Mouse (Mus musculus) kidney, embryonic 15.5 days (tissue): ENCODE results near the gene Cfap97d1. TPM values are rescaled to one million over a fixed set of nuclear protein-coding genes. Genes with fewer than 3 reads are reported as not detected.

Experiments
- ATAC-seq: fragments of 200-750 bp; cut with Nextera tagmentation; replicated peaks from 2 replicates; pipeline ENCODE4 v1.8.0; 2017; ENCODE audit warnings: moderate TSS enrichment; ENCODE audit not compliant: low FRiP score
- H3K27ac ChIP-seq: fragments of 300-500 bp; sonication (generic); 2 replicates; pipeline ENCODE4 v1.5.1; 2015; ENCODE audit warnings: mild to moderate bottlenecking, inconsistent platforms
- H3K27me3 ChIP-seq: fragments of 300-500 bp; sonication (generic); 2 replicates; pipeline ENCODE4 v1.6.1; 2015; ENCODE audit warnings: inconsistent platforms
- H3K36me3 ChIP-seq: fragments of 300-500 bp; sonication (generic); 2 replicates; pipeline ENCODE4 v1.6.1; 2015; ENCODE audit warnings: inconsistent platforms
- H3K4me1 ChIP-seq: fragments of 300-500 bp; sonication (generic); 2 replicates; pipeline ENCODE4 v1.6.1; 2015; ENCODE audit warnings: inconsistent platforms
- H3K4me2 ChIP-seq: fragments of 300-500 bp; sonication (generic); 2 replicates; pipeline ENCODE4 v1.6.1; 2015; ENCODE audit warnings: moderate library complexity, mild to moderate bottlenecking, inconsistent platforms
- H3K4me3 ChIP-seq: fragments of 300-500 bp; sonication (generic); replicated peaks from 2 replicates; pipeline ENCODE4 v1.5.1; 2015; ENCODE audit warnings: mild to moderate bottlenecking, inconsistent platforms
- H3K9ac ChIP-seq: fragments of 300-500 bp; sonication (generic); 2 replicates; pipeline ENCODE4 v1.6.1; 2015; ENCODE audit warnings: mild to moderate bottlenecking, inconsistent platforms
- H3K9me3 ChIP-seq: fragments of 300-500 bp; sonication (generic); replicated peaks from 2 replicates; pipeline ENCODE4 v1.6.1; 2016; ENCODE audit warnings: inconsistent platforms
- WGBS: fragments of 180-500 bp; shearing (Covaris S2); methylation state at CpG from one replicate; pipeline ENCODE4 v1.1.7; 2015; ENCODE audit warnings: mixed read lengths; 5-methylcytosine and 5-hydroxymethylcytosine counted together
- polyA plus RNA-seq: library from polyadenylated mRNA; unstranded; fragments of >200 nt; fragmentation: Nextera tagmentation; extraction: Ambion mirVana; gene quantifications from 2 replicates; pipeline ENCODE4 v1.2.1, GENCODE M21; 2015

The Cfap97d1 gene
- polyA plus RNA-seq, 1 experiment from 2014 or later, result not detected

DNA sequence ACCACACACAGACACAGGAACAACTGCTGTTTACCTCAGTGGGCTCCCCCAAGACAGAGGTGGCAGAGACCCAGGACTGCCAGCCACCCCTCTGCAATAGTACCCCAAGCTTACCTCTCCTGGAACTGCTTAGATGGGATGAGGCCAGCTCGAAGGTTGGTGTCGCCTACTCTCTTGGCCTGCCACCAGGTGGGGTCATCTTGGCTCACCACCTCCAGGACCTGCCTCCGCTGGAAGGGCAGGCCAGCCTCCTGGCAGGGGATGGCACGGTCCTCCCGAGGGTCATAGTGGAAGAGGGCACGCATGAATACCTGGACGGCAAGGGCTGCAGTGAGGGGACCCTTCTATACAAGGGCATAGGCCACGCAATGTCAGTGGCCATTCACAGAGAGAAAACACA lies 29.1 kb downstream of the Cfap97d1 start:
- 79% methylated on average over 8 of the region's 8 CpGs for WGBS
- Histone ChIP-seq H3K27me3 (peaks cover 11% of the 10 kb centered on the region; the same call in 1 of the 2 replicates), H3K36me3 (peaks cover 23% of the 10 kb centered on the region; the same call in 1 of the 2 replicates), H3K9ac (no peak overlapping the region), H3K4me1 (peaks cover 14% of the 10 kb centered on the region), H3K27ac (no peak overlapping the region), H3K9me3 (no peaks in the 10 kb centered on the region), H3K4me3 (no peak overlapping the region), H3K4me2 (no peak overlapping the region)
- no peak for ATAC-seq

DNA sequence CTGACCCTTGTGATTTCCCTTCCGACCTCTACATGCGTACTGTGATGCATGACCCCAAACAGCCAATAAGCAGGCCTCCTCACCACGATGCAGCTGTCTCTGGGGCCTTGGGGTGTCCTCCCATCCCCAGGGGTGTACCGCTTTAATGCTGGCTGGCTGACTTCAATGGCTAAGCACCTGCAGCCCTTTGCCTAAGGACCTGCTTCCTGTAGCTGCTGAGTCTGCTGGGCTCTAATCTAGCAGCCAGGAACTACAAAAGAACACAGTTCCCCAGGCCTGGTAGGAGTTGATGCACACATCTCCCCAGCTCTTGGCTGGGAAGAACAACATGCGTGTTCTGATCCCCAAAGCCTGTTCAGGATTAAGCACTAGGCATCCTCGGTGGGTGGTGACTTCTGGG lies 31.4 kb downstream of the Cfap97d1 start:
- 53% methylated on average over 6 of the region's 6 CpGs for WGBS
- H3K27me3 ChIP-seq, result peaks cover 10% of the 10 kb centered on the region; the same call in 1 of the 2 replicates

DNA sequence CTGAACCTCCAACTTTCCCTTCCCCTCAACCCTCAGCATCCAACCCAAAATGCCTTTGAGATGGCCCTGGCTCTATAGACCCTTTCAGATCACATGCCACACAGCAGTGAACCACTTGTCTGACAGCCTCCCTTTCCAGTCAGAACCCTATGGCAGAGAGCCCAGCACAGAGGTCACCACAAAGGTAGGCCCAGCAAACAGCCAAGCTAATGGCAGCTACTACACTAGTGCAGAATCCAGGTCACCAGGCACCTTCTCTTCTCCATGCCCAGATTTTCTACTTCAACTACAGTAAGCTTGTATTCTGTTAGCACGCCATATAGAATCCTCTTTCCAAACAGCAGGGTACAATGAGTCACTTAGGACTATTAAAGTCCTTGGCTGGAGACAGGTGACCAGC lies 32.1 kb downstream of the Cfap97d1 start:
- H3K4me3 ChIP-seq, result no peak overlapping the region
- H3K9me3 ChIP-seq, result no peaks in the 10 kb centered on the region
- no peak overlapping the region for H3K4me2 ChIP-seq
- H3K27ac ChIP-seq, result 0 out of 2 replicates have a peak overlapping the region, but pooled peaks have one; percentile 27
- peaks cover 5% of the 10 kb centered on the region; the same call in 1 of the 2 replicates for H3K27me3 ChIP-seq
- peaks cover 15% of the 10 kb centered on the region; the same call in 1 of the 2 replicates for H3K36me3 ChIP-seq
- ATAC-seq, result no peak
- WGBS, result 92% methylated on average over 1 of the region's 1 CpGs
- H3K4me1 ChIP-seq, result peaks cover 14% of the 10 kb centered on the region
- no peak overlapping the region for H3K9ac ChIP-seq

More for the DNA sequence above, 31.4 kb downstream of the Cfap97d1 start:
- H3K27ac ChIP-seq, result no peak overlapping the region
- 0 out of 2 replicates have a peak, but pooled peaks have one; percentile 22 for ATAC-seq
- H3K4me1 ChIP-seq, result peaks cover 14% of the 10 kb centered on the region
- no peaks in the 10 kb centered on the region for H3K9me3 ChIP-seq
- no peak overlapping the region for H3K4me2 ChIP-seq
- no peak overlapping the region for H3K9ac ChIP-seq
- H3K4me3 ChIP-seq, result no peak overlapping the region
- peaks cover 18% of the 10 kb centered on the region; the same call in 1 of the 2 replicates for H3K36me3 ChIP-seq

DNA sequence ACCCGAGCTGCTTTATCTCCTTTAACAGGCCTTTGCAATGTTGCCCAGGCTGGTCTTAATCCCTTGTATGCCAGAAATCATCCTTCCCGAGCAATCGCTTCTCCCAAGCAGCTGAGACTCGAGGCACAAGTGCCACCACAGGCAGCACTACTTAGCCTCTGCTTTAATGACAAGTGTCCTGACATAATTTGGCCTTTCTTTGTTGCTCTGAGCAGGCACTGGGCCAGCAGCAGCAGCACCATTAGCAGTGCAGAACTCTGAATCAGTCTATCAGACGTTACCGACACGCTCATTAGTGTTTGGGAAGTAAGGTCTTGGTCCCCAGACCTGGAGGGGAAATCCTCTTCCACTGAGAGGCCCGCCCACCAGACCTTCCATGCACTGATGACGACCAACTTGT lies 35.7 kb downstream of the Cfap97d1 start:
- H3K36me3 ChIP-seq, result peaks cover 13% of the 10 kb centered on the region
- ATAC-seq, result no peak
- 81% methylated on average over 9 of the region's 9 CpGs for WGBS

DNA sequence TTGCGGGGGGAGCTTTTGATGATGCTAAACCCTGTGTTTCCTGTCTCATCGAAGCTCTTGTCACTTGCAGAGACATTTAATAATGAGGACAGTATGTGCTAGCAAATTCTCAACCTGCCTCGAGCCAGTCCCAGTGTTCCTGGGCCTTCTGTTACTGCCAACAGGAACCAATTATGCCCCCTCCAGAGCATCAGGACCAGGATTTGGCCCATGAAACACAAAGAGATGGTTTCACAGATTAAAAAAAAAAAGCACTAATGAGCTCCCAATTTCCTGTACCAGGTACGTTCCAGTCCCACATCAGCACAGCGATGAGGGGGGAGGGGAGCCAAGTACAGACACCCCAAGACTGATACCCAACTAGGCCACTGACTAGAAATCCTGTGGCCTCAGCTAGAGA lies 37.1 kb downstream of the Cfap97d1 start:
- Histone ChIP-seq H3K27ac (no peak overlapping the region), H3K9me3 (no peaks in the 10 kb centered on the region), H3K4me1 (peaks cover 19% of the 10 kb centered on the region), H3K4me2 (no peak overlapping the region), H3K27me3 (peaks cover 37% of the 10 kb centered on the region), H3K9ac (no peak overlapping the region), H3K36me3 (peaks cover 13% of the 10 kb centered on the region), H3K4me3 (no peak overlapping the region)
- WGBS, result 77% methylated on average over 5 of the region's 5 CpGs
- no peak for ATAC-seq

More for the DNA sequence above, 35.7 kb downstream of the Cfap97d1 start:
- no peak overlapping the region for H3K27ac ChIP-seq
- no peak overlapping the region for H3K4me2 ChIP-seq
- peaks cover 23% of the 10 kb centered on the region for H3K27me3 ChIP-seq
- H3K4me3 ChIP-seq, result no peak overlapping the region
- no peaks in the 10 kb centered on the region for H3K9me3 ChIP-seq
- H3K4me1 ChIP-seq, result peaks cover 21% of the 10 kb centered on the region
- H3K9ac ChIP-seq, result no peak overlapping the region

DNA sequence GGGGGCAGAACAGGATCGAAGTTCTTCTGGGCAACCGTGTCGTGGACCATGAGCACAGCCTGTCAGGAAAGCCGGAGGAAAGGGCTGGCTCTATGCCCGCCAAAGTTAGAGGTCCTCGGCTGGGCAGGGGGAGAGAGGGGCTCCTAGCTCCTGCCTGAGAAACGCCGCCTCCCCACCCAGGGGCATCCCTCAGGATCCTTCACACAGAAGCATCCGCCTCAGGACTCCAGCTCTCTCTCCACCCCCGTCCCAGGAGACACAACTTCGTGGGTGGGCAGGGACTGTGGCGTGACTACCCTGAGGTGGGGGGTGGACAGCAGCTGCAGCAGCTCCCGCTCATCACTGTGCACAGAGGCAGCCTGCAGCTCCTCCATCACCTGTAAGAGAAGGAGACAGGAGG lies 39.3 kb downstream of the Cfap97d1 start:
- no peaks in the 10 kb centered on the region for H3K9me3 ChIP-seq
- peaks cover 43% of the 10 kb centered on the region for H3K27me3 ChIP-seq
- 79% methylated on average over 13 of the region's 13 CpGs for WGBS
- H3K9ac ChIP-seq, result no peak overlapping the region
- no peak overlapping the region for H3K27ac ChIP-seq
- H3K4me3 ChIP-seq, result no peak overlapping the region
- no peak overlapping the region for H3K4me2 ChIP-seq
- peaks cover 35% of the 10 kb centered on the region for H3K4me1 ChIP-seq
- ATAC-seq, result no peak
- peaks cover 5% of the 10 kb centered on the region; the same call in 1 of the 2 replicates for H3K36me3 ChIP-seq

DNA sequence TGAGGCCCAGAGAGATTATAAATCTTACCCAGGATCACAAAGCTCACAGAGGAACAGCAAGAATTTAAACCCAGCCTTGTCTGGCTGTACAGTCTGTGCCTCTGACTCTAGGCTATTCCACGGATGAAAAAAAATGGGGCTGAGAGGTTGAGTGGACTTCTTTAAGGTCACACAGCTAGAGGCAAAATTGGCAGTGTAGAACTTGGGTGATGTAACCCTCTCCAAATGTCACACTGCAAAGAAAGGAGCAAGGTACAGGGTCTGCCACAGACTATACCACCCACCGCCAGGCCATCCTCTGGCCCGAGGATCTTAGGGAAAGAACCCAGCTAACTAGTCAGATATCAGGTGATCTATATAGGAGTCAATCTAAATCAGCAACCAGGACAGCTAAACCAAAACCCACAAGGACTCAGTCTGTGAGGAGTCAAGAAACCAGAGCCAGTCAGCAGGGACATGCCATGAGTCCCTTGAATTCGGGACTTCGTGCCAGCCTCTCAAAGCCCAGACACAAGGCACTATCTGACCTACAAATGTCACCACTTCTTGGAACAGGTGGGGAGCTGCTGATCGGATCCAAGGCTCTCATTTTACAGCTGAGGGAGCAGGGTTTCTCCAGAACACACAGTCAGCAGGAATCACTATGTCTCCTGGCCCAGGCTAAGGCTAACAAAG lies 40.1 kb downstream of the Cfap97d1 start:
- no peak for ATAC-seq
- peaks cover 46% of the 10 kb centered on the region for H3K27me3 ChIP-seq
- no peak overlapping the region for H3K9ac ChIP-seq
- H3K4me1 ChIP-seq, result peaks cover 35% of the 10 kb centered on the region
- H3K36me3 ChIP-seq, result peaks cover 5% of the 10 kb centered on the region; the same call in 1 of the 2 replicates
- H3K9me3 ChIP-seq, result no peaks in the 10 kb centered on the region
- no peak overlapping the region for H3K4me3 ChIP-seq
- no peak overlapping the region for H3K4me2 ChIP-seq
- H3K27ac ChIP-seq, result no peak overlapping the region
- 77% methylated on average over 6 of the region's 6 CpGs for WGBS

DNA sequence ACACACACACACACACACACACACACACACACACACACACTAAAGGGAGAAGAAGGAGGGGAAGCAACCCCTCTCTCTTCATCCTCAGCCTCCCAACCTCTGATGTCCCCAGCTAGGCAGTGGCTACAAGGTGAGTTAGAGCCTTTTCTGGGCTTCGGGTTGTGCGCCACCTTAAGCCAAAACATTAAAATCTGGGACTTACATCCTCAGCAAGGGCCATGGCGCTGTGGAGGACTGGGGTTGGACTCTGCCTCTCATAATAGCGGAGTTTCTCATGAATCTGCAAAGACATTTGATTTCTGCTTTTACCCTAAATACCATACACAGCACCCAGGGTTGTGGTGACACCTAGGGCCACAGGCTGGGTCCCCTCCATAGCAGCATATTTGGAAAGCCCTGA lies 40.8 kb downstream of the Cfap97d1 start:
- ATAC-seq, result no peak
- no peak overlapping the region for H3K4me3 ChIP-seq
- peaks cover 52% of the 10 kb centered on the region for H3K27me3 ChIP-seq
- H3K27ac ChIP-seq, result no peak overlapping the region
- peaks cover 35% of the 10 kb centered on the region for H3K4me1 ChIP-seq
- 77% methylated on average over 4 of the region's 4 CpGs for WGBS
- H3K9me3 ChIP-seq, result no peaks in the 10 kb centered on the region
- H3K9ac ChIP-seq, result no peak overlapping the region
- peak overlapping the region; percentile 94; the same call in 1 of the 2 replicates for H3K4me2 ChIP-seq
- H3K36me3 ChIP-seq, result peaks cover 5% of the 10 kb centered on the region; the same call in 1 of the 2 replicates

DNA sequence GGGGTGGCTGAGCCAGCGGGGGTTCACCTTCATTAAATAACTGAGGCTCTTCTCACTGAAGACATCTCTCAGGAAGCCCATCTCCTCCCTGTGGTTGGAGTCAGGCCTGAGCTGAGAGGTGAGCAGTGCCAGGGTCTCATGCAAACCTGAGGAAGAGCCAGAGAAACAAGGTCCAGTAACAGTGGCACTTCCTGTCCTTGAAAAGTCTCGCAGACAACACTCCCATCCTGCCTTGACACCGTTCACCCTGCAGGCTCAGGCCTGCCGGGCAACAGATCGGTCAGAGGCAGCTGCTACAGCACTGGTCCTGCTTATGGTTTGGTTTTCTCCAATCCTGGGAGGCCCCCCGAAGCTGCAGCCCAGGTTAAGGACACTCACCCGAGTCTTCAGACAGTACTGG lies 41.3 kb downstream of the Cfap97d1 start:
- H3K9me3 ChIP-seq, result no peaks in the 10 kb centered on the region
- no peak overlapping the region for H3K27ac ChIP-seq
- peak overlapping the region; percentile 94 for H3K4me2 ChIP-seq
- no peak for ATAC-seq
- 38% methylated on average over 7 of the region's 7 CpGs for WGBS
- no peak overlapping the region for H3K4me3 ChIP-seq
- H3K4me1 ChIP-seq, result peaks cover 38% of the 10 kb centered on the region
- peak overlapping the region; percentile 12; the same call in 1 of the 2 replicates for H3K9ac ChIP-seq
- H3K36me3 ChIP-seq, result peaks cover 5% of the 10 kb centered on the region; the same call in 1 of the 2 replicates
- peaks cover 56% of the 10 kb centered on the region for H3K27me3 ChIP-seq

DNA sequence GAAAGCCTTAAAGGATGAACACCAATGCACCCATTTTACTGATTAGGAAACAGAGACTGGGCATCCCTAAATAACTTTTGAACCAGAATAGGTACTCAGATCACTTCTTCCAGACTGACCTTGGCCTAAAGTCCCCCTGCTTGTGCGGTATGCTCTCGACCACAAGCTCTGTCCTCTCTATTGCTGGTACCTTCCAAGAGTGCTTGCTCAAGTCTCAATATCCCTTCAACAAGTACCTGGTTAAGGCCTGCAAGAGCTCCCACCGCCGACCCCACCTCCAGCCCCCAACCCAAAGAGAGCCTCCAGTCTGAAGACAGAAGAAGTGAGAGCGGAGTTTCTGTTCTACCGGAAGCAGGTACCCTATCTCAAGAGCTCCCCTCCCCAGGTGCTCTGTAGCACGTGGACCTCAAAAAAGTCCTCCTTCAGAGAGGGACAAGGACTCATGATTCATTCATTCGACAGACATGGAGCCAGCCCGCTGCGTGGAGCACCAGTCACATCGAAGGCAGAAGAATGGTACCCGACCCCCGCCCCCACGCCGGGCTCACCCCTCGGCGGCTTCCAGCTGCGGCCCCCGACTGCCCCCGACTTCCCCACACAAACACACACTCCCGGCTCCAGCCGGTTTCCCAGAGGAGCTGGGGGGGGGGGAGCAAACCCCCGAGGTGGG lies 42.0 kb downstream of the Cfap97d1 start:
- peaks cover 59% of the 10 kb centered on the region for H3K27me3 ChIP-seq
- 4% methylated on average over 23 of the region's 23 CpGs for WGBS
- H3K27ac ChIP-seq, result peak overlapping the region; percentile 88
- peaks cover 5% of the 10 kb centered on the region; the same call in 1 of the 2 replicates for H3K36me3 ChIP-seq
- no peaks in the 10 kb centered on the region for H3K9me3 ChIP-seq
- H3K4me3 ChIP-seq, result peak overlapping the region; percentile 66
- peak overlapping the region; percentile 53 for H3K9ac ChIP-seq
- ATAC-seq, result no peak
- peaks cover 38% of the 10 kb centered on the region for H3K4me1 ChIP-seq
- peak overlapping the region; percentile 94 for H3K4me2 ChIP-seq

DNA sequence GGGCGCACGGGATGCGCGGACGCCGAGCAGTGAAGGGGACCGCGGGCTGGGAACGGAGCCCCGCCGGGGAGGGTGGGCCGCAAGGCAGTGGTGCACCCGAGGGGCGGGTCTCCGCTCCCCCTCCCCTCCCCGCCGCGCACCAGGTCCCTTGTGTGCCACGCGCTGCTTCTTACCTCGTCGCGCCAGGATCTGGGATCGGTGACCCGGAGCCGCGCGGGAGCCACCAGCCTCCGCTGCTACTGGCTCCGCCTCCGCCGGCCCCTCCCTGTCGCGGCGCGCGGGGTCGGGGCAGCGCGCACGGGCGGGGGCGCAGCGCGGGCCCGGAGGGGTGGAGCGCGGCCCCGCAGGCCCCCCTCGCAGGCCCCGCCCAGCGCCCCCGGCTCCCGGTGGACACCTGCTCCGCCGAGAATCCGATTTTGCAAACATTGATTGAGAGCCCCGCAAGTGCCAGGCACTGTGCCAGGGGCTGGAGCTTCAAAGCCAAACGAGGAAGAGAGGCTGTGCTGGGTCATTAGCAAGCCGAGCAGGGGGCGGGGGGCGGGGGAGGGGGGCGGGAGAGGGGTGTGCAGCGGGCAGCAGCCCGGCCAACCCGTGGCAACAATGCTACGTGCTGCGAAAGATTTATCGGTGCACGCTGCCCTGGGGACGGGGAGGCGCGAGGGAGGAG lies 42.7 kb downstream of the Cfap97d1 start:
- Histone ChIP-seq H3K4me2 (peak overlapping the region; percentile 94), H3K36me3 (peaks cover 2% of the 10 kb centered on the region; the same call in 1 of the 2 replicates), H3K27me3 (peaks cover 59% of the 10 kb centered on the region), H3K9ac (peak overlapping the region; percentile 53), H3K27ac (peak overlapping the region; percentile 88), H3K9me3 (no peaks in the 10 kb centered on the region), H3K4me1 (peaks cover 38% of the 10 kb centered on the region), H3K4me3 (peak overlapping the region; percentile 66)
- peak; percentile 90 for ATAC-seq
- WGBS, result under 1% methylated on average over 65 of the region's 73 CpGs
